Mouse (Mus musculus): ENCODE data around the gene Gramd4.

- TF ChIP-seq GATA1 (IDR thresholded peaks at IDR 0.05; ENCODE audit: low read length): no peak
- TF ChIP-seq TAL1 (IDR thresholded peaks at IDR 0.05; ENCODE audit: low read length): no peak
Observed at GRCm38 (mm10) chr15:86089991-86090529, 32.6 kb downstream of the Gramd4 start.
